Mouse (Mus musculus): ENCODE measurements around the gene Prim1. TPM values are rescaled to one million over a fixed set of nuclear protein-coding genes. Genes with fewer than 3 reads are reported as not detected.
"Not testable (repeated sequence)": the region's sequence is repeated elsewhere in the genome, so short reads cannot be mapped to it uniquely, and the experiment has no call there.

Gene Prim1
- polyA plus RNA-seq, 1 experiment from 2014 or later, result 80.5 TPM

DNA sequence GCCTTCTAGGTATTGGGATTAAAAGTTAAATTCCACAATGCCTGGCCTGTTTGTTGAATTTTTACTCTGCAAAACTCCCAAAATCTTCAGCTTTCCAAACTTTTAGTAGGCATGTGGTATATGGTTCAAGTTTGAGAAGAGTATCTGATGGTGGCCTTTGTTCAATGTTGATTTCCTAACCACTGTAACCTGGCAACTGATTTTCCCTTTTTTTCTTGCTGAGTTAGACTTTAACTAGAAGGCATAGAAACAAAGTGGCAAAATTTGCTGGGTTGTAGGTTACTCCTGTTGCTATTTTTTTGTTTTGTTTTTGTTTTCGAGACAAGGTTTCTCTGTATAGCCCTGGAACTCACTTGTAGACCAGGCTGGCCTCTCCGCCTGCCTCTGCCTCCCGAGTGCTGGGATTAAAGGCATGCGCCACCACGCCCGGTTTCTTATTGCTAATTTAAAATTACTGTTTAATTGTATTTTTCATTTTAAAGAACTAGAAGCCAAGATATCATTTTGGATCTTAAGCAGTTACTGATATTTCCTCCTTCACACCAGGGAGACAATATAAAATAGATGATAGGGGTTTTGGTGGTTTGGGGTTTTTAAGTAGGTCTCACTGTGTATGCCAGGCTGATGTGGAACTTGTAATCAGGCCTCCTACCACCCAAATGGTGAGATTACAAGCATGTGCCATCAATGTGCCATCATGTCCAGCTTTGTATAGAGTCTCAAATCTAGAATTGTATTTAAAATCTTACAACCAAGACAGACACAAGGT is 47.4 kb downstream of the Prim1 start:
- Histone ChIP-seq H3K4me1 (peaks cover 11% of the 10 kb centered on the region; the same call in 1 of the 2 replicates), H3K36me3 (peaks cover 36% of the 10 kb centered on the region), H3K4me3 (no peak overlapping the region)

DNA sequence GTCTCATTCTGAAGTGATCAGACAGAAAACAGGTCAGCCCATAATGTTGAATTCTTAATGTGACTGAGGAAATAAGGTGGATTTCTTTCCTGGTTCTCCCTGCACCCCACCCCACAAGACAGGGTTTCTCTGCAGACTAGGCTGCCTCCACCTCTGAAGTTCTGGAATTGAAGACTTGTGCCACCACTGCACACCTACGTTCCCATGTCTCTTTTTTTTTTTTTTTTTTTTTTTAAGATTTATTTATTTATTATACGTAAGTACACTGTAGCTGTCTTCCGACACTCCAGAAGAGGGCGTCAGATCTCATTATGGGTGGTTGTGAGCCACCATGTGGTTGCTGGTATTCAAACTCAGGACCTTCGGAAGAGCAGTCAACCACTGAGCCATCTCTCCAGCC is 51.1 kb downstream of the Prim1 start:
- WGBS, result 82% methylated on average over 5 of the region's 5 CpGs
- Histone ChIP-seq H3K27ac (no peak overlapping the region), H3K4me3 (no peak overlapping the region), H3K4me1 (no peaks in the 10 kb centered on the region), H3K9me3 (no peaks in the 10 kb centered on the region), H3K27me3 (ENCODE audit: insufficient read depth, poor library complexity, severe bottlenecking) (no peaks in the 10 kb centered on the region), H3K36me3 (peaks cover 65% of the 10 kb centered on the region)
- DNase-seq (ENCODE audit: low spot score), result no peak

More for the DNA sequence above, 47.4 kb downstream of the Prim1 start:
- H3K9me3 ChIP-seq, result no peaks in the 10 kb centered on the region
- no peak for DNase-seq (ENCODE audit: low spot score)
- H3K27me3 ChIP-seq (ENCODE audit: insufficient read depth, poor library complexity, severe bottlenecking), result no peaks in the 10 kb centered on the region
- no peak overlapping the region for H3K27ac ChIP-seq
- 93% methylated on average over 6 of the region's 6 CpGs for WGBS

DNA sequence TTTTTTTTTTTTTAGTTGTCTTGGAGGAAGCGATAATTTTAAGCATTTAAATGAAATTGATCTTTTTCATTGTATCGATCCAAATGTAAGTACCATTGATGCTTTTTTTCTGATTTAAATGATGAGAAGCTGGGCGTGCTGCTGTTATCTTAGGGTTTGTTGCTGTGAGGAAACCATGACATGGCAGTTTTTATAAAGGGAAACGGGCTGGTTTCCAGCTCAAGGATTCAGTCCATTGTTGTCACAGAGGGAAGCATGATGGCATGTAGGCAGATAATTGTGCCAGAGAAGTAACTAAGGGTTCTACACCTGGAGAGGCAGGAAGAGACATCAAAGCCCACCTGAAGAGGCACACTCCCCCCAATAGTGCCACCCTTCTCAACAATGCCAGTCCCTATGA is 54.2 kb downstream of the Prim1 start:
- Histone ChIP-seq H3K4me3 (no peak overlapping the region), H3K4me1 (no peaks in the 10 kb centered on the region), H3K27ac (no peak overlapping the region), H3K9me3 (no peaks in the 10 kb centered on the region), H3K27me3 (ENCODE audit: insufficient read depth, poor library complexity, severe bottlenecking) (no peaks in the 10 kb centered on the region), H3K36me3 (peaks cover 77% of the 10 kb centered on the region)
- WGBS, result 85% methylated on average over 4 of the region's 4 CpGs
- no peak for DNase-seq (ENCODE audit: low spot score)

DNA sequence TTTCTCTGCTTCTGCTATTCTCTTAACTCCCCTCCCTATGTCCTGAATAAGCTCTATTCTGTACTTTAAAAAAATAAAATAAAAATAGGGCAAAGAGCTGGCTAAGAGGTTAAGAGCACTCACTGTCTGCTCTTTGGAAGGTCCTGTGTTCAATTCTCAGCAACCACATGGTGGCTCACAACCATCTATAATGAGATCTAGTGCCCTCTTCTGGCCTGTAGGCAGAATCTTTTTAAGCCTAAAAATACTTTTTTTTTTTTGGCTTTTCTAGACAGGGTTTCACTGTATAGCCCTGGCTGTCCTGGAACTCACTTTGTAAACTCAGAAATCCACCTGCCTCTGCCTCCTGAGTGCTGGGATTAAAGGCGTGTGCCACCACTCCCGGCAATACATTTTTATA is 55.5 kb downstream of the Prim1 start:
- H3K36me3 ChIP-seq, result peaks cover 79% of the 10 kb centered on the region
- H3K4me3 ChIP-seq; DNase-seq (ENCODE audit: low spot score); H3K27me3 ChIP-seq (ENCODE audit: insufficient read depth, poor library complexity, severe bottlenecking); H3K4me1 ChIP-seq; H3K9me3 ChIP-seq; H3K27ac ChIP-seq: not testable (repeated sequence)
- 95% methylated on average over 2 of the region's 2 CpGs for WGBS

DNA sequence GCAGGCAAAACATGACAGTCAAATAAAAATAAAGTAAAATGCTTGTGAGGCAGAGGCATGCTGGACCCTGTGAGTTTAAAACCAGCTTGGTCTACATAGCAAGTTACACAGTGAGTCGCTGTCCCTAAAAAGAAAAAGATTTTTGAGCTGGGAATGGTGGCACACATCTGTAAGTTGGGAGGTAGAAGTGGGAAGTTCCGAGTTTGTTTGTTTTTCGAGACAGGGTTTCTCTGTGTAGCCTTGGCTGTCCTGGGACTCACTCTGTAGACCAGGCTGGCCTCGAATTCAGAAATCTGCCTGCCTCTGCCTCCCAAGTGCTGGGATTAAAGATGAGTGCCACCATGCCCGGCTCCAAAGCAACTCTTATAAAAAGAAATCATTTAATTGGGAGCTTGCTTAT is 63.3 kb downstream of the Prim1 start:
- 83% methylated on average over 5 of the region's 5 CpGs for WGBS
- not testable (repeated sequence) for H3K4me1 ChIP-seq; H3K27me3 ChIP-seq (ENCODE audit: insufficient read depth, poor library complexity, severe bottlenecking); H3K9me3 ChIP-seq; H3K27ac ChIP-seq; DNase-seq (ENCODE audit: low spot score); H3K4me3 ChIP-seq
- peaks cover 35% of the 10 kb centered on the region for H3K36me3 ChIP-seq

Other genes with a start within 250 kb of the Prim1 start
- 0.06 and 0.19 TPM in 2 replicates for gene Rdh9, start 238.8 kb upstream of the Prim1 start, polyA plus RNA-seq (2016; fragmentation: Nextera tagmentation; extraction: Ambion mirVana)
- gene Rdh16, start 214.0 kb upstream of the Prim1 start, polyA plus RNA-seq (2016; fragmentation: Nextera tagmentation; extraction: Ambion mirVana), result not detected in 2 replicates
- not detected in 2 replicates for gene Rdh19, start 165.2 kb upstream of the Prim1 start, polyA plus RNA-seq (2016; fragmentation: Nextera tagmentation; extraction: Ambion mirVana)
- not detected in 2 replicates for gene Rdh16f2, start 148.7 kb upstream of the Prim1 start, polyA plus RNA-seq (2016; fragmentation: Nextera tagmentation; extraction: Ambion mirVana)
- gene Rdh7, start 126.4 kb upstream of the Prim1 start, polyA plus RNA-seq (2016; fragmentation: Nextera tagmentation; extraction: Ambion mirVana), result not detected in 2 replicates
- not detected in 2 replicates for gene Sdr9c7, start 116.7 kb upstream of the Prim1 start, polyA plus RNA-seq (2016; fragmentation: Nextera tagmentation; extraction: Ambion mirVana)
- not detected in 2 replicates for gene Hsd17b6, start 7.6 kb upstream of the Prim1 start, polyA plus RNA-seq (2016; fragmentation: Nextera tagmentation; extraction: Ambion mirVana)
- 639 and 790 TPM in 2 replicates for gene Naca, start 20.4 kb downstream of the Prim1 start, polyA plus RNA-seq (2016; fragmentation: Nextera tagmentation; extraction: Ambion mirVana)
- 403 and 465 TPM in 2 replicates for gene Ptges3, start 43.8 kb downstream of the Prim1 start, polyA plus RNA-seq (2016; fragmentation: Nextera tagmentation; extraction: Ambion mirVana)
- 3,536 and 4,735 TPM in 2 replicates for gene Atp5b, start 68.1 kb downstream of the Prim1 start, polyA plus RNA-seq (2016; fragmentation: Nextera tagmentation; extraction: Ambion mirVana)
- gene Baz2a, start 76.4 kb downstream of the Prim1 start, polyA plus RNA-seq (2016; fragmentation: Nextera tagmentation; extraction: Ambion mirVana), result 10.1 and 12.0 TPM in 2 replicates
- 32.5 and 38.6 TPM in 2 replicates for gene Rbms2, start 165.1 kb downstream of the Prim1 start, polyA plus RNA-seq (2016; fragmentation: Nextera tagmentation; extraction: Ambion mirVana)
- 0.86 and 1.1 TPM in 2 replicates for gene Gls2, start 179.3 kb downstream of the Prim1 start, polyA plus RNA-seq (2016; fragmentation: Nextera tagmentation; extraction: Ambion mirVana)
- 37.9 and 41.9 TPM in 2 replicates for gene Spryd4, start 196.6 kb downstream of the Prim1 start, polyA plus RNA-seq (2016; fragmentation: Nextera tagmentation; extraction: Ambion mirVana)
- not detected in 2 replicates for gene Mip, start 210.7 kb downstream of the Prim1 start, polyA plus RNA-seq (2016; fragmentation: Nextera tagmentation; extraction: Ambion mirVana)
- 48.1 and 69.3 TPM in 2 replicates for gene Timeless, start 216.9 kb downstream of the Prim1 start, polyA plus RNA-seq (2016; fragmentation: Nextera tagmentation; extraction: Ambion mirVana)
- gene Apon, start 238.9 kb downstream of the Prim1 start, polyA plus RNA-seq (2016; fragmentation: Nextera tagmentation; extraction: Ambion mirVana), result 0.18 and 0.23 TPM in 2 replicates